Mouse (Mus musculus) cerebellum, adult 9-10 months (tissue): ENCODE measurements at regions not wholly inside any gene's neighbourhood (a gene's known extent, or its start where the extent isn't known, plus 50 kb on each side); places are given as distances from the start of the nearest gene placed in this dataset.

Experiments
- DNase-seq: peaks from one replicate; pipeline ENCODE4 v3.0.0; 2022

- no peak for DNase-seq
Measured at GRCm38 (mm10) chr6:96057011-96057410, 55.9 kb upstream of the Fam19a1 start.

GRCm38 (mm10) chr6:96057575-96058159 lies 55.3 kb upstream of the Fam19a1 start:
- no peak for DNase-seq

GRCm38 (mm10) chr6:96061979-96062378 lies 51.0 kb upstream of the Fam19a1 start:
- peak; percentile 5 for DNase-seq
